Mouse (Mus musculus) brain, adult 2 months (tissue): ENCODE measurements around the gene Tmem108.
"Not testable (repeated sequence)": the region's sequence is repeated elsewhere in the genome, so short reads cannot be mapped to it uniquely, and the experiment has no call there.

Experiments
- DNase-seq: peaks from one replicate; pipeline ENCODE4 v3.0.0; 2011; ENCODE audit warnings: low read depth, low spot score

The Tmem108 gene

GRCm38 (mm10) chr9:103681741-103682330, 79.8 kb downstream of the Tmem108 start:
- DNase-seq: no peak

GRCm38 (mm10) chr9:103679234-103679633, 82.4 kb downstream of the Tmem108 start:
- no peak for DNase-seq

- no peak for DNase-seq
Observed at GRCm38 (mm10) chr9:103678531-103679060, 83.0 kb downstream of the Tmem108 start.

- no peak for DNase-seq
Observed at GRCm38 (mm10) chr9:103677811-103678210, 83.8 kb downstream of the Tmem108 start.

- DNase-seq: no peak
Observed at GRCm38 (mm10) chr9:103675721-103676480, 85.7 kb downstream of the Tmem108 start.

GRCm38 (mm10) chr9:103672881-103673280, 88.8 kb downstream of the Tmem108 start:
- no peak for DNase-seq

- not testable (repeated sequence) for DNase-seq
Observed at GRCm38 (mm10) chr9:103670592-103671113, 91.0 kb downstream of the Tmem108 start.

GRCm38 (mm10) chr9:103668830-103669229, 92.8 kb downstream of the Tmem108 start:
- DNase-seq: peak; percentile 60

- peak; percentile 46 for DNase-seq
Observed at GRCm38 (mm10) chr9:103665817-103666216, 95.8 kb downstream of the Tmem108 start.

- DNase-seq: peak; percentile 55
Observed at GRCm38 (mm10) chr9:103664151-103664550, 97.5 kb downstream of the Tmem108 start.

GRCm38 (mm10) chr9:103661873-103662272, 99.8 kb downstream of the Tmem108 start:
- peak; percentile 66 for DNase-seq

- DNase-seq: no peak
Observed at GRCm38 (mm10) chr9:103657981-103658380, 103.7 kb downstream of the Tmem108 start.

- peak; percentile 74 for DNase-seq
Observed at GRCm38 (mm10) chr9:103657183-103657975, 104.3 kb downstream of the Tmem108 start.

- peak; percentile 31 for DNase-seq
Observed at GRCm38 (mm10) chr9:103653995-103654587, 107.5 kb downstream of the Tmem108 start.

- DNase-seq: peak; percentile 75
Observed at GRCm38 (mm10) chr9:103652127-103652882, 109.3 kb downstream of the Tmem108 start.

- DNase-seq: no peak
Observed at GRCm38 (mm10) chr9:103646605-103647004, 115.0 kb downstream of the Tmem108 start.

GRCm38 (mm10) chr9:103645724-103646123, 115.9 kb downstream of the Tmem108 start:
- DNase-seq: no peak

- no peak for DNase-seq
Observed at GRCm38 (mm10) chr9:103642300-103642699, 119.3 kb downstream of the Tmem108 start.

GRCm38 (mm10) chr9:103641340-103641739, 120.3 kb downstream of the Tmem108 start:
- no peak for DNase-seq

GRCm38 (mm10) chr9:103639413-103639812, 122.2 kb downstream of the Tmem108 start:
- peak; percentile 63 for DNase-seq

GRCm38 (mm10) chr9:103637451-103637850, 124.2 kb downstream of the Tmem108 start:
- DNase-seq: no peak
